Mouse (Mus musculus): ENCODE data around the gene Lmf1. TPM values are rescaled to one million over a fixed set of nuclear protein-coding genes. Genes with fewer than 3 reads are reported as not detected.

The Lmf1 gene
- total RNA-seq, 2 experiments from 2014 or later: 20.4 to 23.7 TPM

GRCm38 (mm10) chr17:25625282-25625681, 46.4 kb downstream of the Lmf1 start:
- intact Hi-C loops (cut with DNase I): loop anchor here (1.0 to 2.0 kb wide), 2 partner anchors 10 to 28 kb away; no protein-coding TSS in a partner anchor
- peak; percentile 78 to 95 for DNase-seq (ENCODE audit: low spot score in 2 of 2)

DNA sequence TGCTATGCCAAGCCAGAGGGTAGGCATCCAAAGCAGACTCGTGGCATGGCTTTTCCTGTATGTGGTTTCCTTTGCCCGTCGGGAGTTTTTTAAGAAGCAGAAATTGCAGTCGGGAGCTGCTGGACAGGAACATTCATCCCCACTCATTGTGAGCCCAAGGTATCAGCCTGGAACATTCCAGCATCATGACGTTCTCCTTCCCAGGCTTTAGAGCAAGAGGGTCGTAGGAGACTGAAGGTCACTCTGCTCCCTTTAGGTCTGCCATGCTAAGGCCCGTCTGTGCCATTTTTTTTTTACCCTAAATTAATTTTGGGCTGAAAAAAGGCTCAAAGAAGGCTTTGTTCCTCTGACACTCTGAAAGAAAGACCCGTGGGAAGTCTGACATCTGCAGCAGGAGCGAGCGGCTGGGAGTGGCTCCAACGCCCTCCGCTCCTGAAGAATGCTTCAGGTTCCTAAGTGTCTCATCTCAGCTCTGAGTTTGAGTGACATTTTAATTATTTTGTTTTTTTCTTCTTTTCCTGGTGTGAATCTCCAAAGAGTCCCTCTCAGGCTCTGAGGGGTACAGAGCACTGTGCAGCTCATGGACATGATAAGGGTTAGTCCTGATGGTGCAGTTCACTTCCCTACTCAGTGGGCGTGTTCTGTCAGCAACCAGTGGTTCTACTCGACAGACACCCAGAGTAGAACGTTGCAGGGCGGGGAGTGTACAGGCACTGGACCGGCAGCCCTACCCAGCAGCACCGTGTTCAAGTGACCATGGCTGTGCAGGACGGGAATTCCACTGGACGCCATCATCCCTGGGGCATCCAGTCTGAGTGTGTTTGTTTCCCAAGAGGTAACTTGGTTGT, 47.5 kb downstream of the Lmf1 start:
- intact Hi-C loops (cut with DNase I): no loop called here
- DNase-seq (ENCODE audit: low spot score in 2 of 2): peak; percentile 8 to 59

GRCm38 (mm10) chr17:25630313-25630712, 51.4 kb downstream of the Lmf1 start:
- peak in 1 of 2 experiments; percentile 82 for DNase-seq (ENCODE audit: low spot score in 2 of 2)
- intact Hi-C loops (cut with DNase I): no loop called here

DNA sequence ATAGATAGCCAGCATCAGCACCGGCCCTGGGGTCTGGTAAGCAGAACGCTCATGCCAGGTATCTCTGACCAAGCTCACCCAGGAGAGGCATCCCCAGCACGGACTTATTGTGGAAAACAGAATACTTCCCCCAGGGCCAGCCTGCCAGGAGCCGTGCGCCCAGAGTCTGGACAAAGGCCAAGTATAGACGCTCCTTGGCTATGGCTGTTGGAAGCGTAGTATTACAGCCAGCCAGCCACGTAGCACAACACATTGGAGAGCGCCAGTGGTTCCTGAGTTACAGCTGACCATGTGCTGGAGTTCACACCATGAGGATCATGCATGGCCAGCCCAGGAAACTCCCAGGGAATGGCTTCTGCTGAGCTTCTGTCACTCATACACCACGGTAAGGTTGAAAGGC, 55.2 kb downstream of the Lmf1 start:
- intact Hi-C loops (cut with DNase I): no loop called here
- DNase-seq (ENCODE audit: low spot score in 2 of 2): no peak

DNA sequence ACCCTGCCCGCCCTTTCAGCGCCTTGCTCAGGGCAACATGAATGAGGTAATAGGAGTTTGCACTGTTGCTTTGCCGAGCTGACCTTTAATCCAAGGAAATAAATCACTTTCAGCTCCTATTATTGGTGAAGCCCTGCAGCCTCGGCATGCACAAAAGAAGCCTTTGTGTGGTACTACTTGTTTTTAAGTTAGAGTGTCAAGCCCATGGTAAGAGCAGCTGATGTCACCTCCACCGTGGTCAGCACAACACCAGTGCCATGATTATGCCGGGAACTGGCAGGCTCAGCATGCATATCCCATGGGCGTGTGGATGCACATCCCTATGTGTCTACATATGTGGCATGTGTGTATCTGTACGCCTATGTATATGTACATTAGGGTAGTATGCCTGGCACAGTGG, 56.5 kb downstream of the Lmf1 start:
- no peak for DNase-seq (ENCODE audit: low spot score in 2 of 2)
- intact Hi-C loops (cut with DNase I): loop anchor here (1.0 to 5.0 kb wide), 2 partner anchors 10 to 78 kb away; no protein-coding TSS in a partner anchor

DNA sequence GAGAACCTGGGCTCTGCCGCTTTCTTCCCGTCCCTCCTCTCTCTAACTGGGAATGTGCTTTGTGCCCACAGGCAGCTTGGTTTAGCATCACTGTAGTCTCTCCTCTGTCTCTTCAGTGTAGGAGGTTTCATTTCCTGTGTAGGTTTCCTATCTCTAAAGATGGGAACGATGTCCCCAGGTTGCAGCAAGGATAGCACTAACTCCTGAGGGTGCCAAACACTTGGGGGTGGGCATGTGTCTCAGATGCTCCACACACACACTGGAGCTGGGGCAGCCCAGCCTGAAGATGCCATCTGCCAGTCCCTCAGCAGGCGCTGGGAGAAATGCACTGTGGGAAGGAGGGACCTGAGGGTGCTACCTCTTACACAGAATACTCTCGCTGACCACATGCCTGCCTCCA, 56.9 kb downstream of the Lmf1 start:
- intact Hi-C loops (cut with DNase I): loop anchor here (1.0 to 5.0 kb wide), 2 partner anchors 11 to 79 kb away; no protein-coding TSS in a partner anchor
- DNase-seq (ENCODE audit: low spot score in 2 of 2): peak; percentile 75 to 98

- intact Hi-C loops (cut with DNase I): loop anchor here (5.0 kb wide), 1 partner anchor 81 kb away; no protein-coding TSS in a partner anchor
Measured at GRCm38 (mm10) chr17:25637986-25638385, 59.1 kb downstream of the Lmf1 start.

GRCm38 (mm10) chr17:25638442-25638841, 59.6 kb downstream of the Lmf1 start:
- no peak for DNase-seq (ENCODE audit: low spot score in 2 of 2)
- intact Hi-C loops (cut with DNase I): loop anchor here (5.0 kb wide), 1 partner anchor 81 kb away; no protein-coding TSS in a partner anchor

More at GRCm38 (mm10) chr17:25637986-25638385, 59.1 kb downstream of the Lmf1 start:
- DNase-seq (ENCODE audit: low spot score in 2 of 2): no peak

GRCm38 (mm10) chr17:25640956-25641355, 62.1 kb downstream of the Lmf1 start:
- intact Hi-C loops (cut with DNase I): no loop called here
- no peak for DNase-seq (ENCODE audit: low spot score in 2 of 2)

DNA sequence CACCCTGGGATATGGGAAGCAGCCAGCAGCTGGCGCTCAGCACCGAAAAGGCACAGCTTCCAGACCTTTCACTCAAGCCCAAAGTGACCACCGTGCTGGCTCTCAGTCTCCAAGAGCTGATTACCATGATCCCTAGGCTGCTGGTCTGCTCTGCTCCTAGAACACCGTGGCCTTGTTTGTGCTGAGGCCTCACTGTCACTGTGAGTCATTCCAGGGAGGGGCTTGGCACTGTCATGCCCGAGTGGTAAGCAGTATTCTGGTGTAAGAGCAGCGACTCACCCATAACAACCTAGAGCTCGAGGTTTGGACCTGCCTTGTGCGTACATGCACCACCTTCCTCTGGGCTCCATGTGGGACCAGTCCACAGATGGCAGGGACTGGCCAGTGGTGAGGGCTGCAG, 63.1 kb downstream of the Lmf1 start:
- intact Hi-C loops (cut with DNase I): no loop called here
- DNase-seq (ENCODE audit: low spot score in 2 of 2): no peak

- DNase-seq (ENCODE audit: low spot score in 2 of 2): no peak
- intact Hi-C loops (cut with DNase I): no loop called here
Measured at GRCm38 (mm10) chr17:25643517-25644294, 64.8 kb downstream of the Lmf1 start.

GRCm38 (mm10) chr17:25644761-25645160, 65.9 kb downstream of the Lmf1 start:
- DNase-seq (ENCODE audit: low spot score in 2 of 2): no peak
- intact Hi-C loops (cut with DNase I): no loop called here

- intact Hi-C loops (cut with DNase I): no loop called here
- no peak for DNase-seq (ENCODE audit: low spot score in 2 of 2)
Measured at GRCm38 (mm10) chr17:25645661-25646060, 66.8 kb downstream of the Lmf1 start.

DNA sequence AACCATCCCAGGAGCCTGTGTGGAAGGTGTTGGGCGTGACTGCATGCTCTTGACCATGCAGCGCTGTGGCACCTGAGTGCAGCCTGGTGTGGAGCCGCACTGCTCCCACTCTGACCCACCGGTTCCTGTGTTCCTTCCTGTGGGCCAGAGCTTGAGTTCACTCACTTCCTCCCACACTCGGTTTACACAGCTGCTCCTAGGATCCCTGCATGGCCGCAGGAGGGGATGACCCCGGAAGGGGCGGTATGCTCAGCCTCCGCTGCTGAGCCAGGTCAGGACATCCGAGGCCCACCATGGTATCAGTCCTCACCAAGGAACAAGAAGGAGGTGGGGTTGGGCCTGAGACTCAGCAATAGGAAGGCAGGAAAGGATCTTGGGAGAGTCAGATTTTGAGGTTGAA, 69.0 kb downstream of the Lmf1 start:
- intact Hi-C loops (cut with DNase I): no loop called here
- no peak for DNase-seq (ENCODE audit: low spot score in 2 of 2)

GRCm38 (mm10) chr17:25648678-25649216, 69.9 kb downstream of the Lmf1 start:
- no peak for DNase-seq (ENCODE audit: low spot score in 2 of 2)
- intact Hi-C loops (cut with DNase I): no loop called here

GRCm38 (mm10) chr17:25650726-25651125, 71.8 kb downstream of the Lmf1 start:
- intact Hi-C loops (cut with DNase I): no loop called here
- no peak for DNase-seq (ENCODE audit: low spot score in 2 of 2)

GRCm38 (mm10) chr17:25652272-25652671, 73.4 kb downstream of the Lmf1 start:
- intact Hi-C loops (cut with DNase I): loop anchor here (2.0 kb wide), 1 partner anchor 27 kb away; no protein-coding TSS in a partner anchor
- peak in 1 of 2 experiments; percentile 87 for DNase-seq (ENCODE audit: low spot score in 2 of 2)

DNA sequence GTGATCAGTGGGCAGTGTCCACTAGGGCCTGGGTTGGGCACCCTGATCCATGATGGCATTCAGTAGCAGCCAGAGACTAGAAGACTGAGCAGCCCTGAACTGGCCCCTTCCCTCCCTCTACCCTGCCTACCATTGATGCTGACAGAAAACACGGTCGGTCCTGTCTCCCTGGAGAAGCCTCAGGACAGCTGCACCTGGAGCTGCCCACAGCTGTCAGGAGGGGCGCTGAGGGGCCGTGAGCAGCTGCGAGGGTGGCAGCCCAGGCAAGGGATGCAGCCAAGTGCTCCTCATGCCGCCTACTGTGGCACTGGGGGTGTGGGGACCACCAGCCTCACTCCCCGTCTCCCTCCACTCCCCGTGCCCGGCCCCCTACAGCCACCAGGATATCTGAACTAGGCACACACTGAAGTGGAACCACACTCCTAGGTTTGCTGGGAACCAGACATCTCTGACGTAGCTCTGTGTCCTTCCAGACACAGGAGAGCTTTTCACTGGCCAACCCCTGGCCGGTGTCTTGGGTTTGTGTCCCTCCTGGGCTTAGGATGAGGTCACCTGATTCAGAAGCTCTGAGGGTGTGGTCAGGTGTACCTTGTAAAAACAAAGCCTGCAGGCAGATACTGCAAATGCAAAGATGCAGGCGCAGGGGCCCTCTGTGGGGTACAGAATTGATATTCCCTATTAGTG, 77.4 kb downstream of the Lmf1 start:
- DNase-seq (ENCODE audit: low spot score in 2 of 2): no peak
- intact Hi-C loops (cut with DNase I): no loop called here

DNA sequence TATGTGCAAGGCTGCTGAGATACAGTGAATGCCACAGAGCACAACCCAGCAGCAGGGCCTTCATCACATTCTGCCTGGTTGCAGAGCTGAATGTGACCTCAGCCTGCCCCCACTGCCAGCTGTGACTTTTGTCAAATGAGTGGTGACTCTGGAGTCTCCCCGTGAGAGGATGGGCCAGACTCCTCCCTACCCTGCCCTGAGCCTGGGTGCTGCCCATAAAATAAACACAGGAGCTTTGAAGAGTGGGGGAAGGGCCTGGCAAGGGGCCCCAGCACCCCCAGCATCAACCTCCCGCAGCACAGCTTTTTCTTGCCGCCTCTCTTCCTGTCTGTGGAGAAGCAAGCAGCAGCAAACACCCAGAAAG, 77.9 kb downstream of the Lmf1 start:
- DNase-seq (ENCODE audit: low spot score in 2 of 2): no peak
- intact Hi-C loops (cut with DNase I): no loop called here

All from left cerebral cortex, postnatal 25 days (tissue).